In the genomic region with DNA sequence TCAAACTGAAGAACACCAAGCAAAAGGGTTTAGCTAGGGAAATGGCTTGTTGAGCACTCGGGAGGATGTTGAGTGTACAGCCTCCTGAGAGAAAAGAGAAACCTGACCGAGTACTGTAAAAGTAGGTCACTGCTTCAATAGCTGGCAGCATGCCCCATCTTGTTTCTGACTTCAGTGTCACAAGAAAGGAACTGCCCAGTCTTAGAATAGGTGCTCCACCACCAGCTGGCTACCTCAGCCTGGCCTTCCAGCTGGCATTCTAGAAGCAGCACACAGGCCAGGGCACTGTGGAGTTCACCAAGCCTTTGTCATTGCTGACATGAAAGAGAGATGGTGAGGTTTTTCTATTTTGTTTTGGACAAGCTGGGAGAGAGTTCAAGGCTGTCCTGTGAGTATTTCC, we compare ENCODE assay signal across 8 mouse cellular contexts.
DNase-seq lines count a peak whose midpoint lies in the region; ATAC-seq lines count a peak whose summit lies in the region.

No protein-coding gene starts in this region.

- H3K4me2 ChIP-seq in neural tube, embryonic 15.5 days = no peak overlapping the region

- H3K4me1 ChIP-seq in neural tube, embryonic 15.5 days = 0 out of 2 replicates have a peak, but pooled peaks cover 3% of the 10 kb centered on the region

- no peaks in the 10 kb centered on the region for H3K36me3 ChIP-seq in neural tube, embryonic 15.5 days

- 64% methylated on average over 2 of the region's 2 CpGs for whole genome bisulfite sequencing in neural tube, embryonic 15.5 days

- no peaks in the 10 kb centered on the region for H3K9me3 ChIP-seq in neural tube, embryonic 15.5 days (replicated peaks)

- H3K27me3 ChIP-seq in neural tube, embryonic 15.5 days (replicated peaks) = no peaks in the 10 kb centered on the region

- ATAC-seq in neural tube, embryonic 15.5 days (ENCODE audit: low FRiP score) = no peak
- ATAC-seq in cerebellum, adult (ENCODE audit: insufficient number of reproducible peaks, low FRiP score, low TSS enrichment) = peak; percentile 80
- ATAC-seq in megakaryocyte progenitor cell, adult 5-6 weeks (replicated peaks; ENCODE audit: poor library complexity) = no peak

- no peak overlapping the region for H3K9ac ChIP-seq in neural tube, embryonic 15.5 days (replicated peaks)

- no peak for DNase-seq in neural tube, embryonic 10.5 days (ENCODE audit: extremely low spot score, low spot score)
- DNase-seq in gastrocnemius, postnatal 10 days = peak; percentile 61
- peak; percentile 56 to 57 for DNase-seq in layer of hippocampus, postnatal 10 days (ENCODE audit: low spot score in 2 of 2)
- DNase-seq in right cerebral cortex, postnatal 14 days = peak; percentile 53
- DNase-seq in embryo, embryonic 10.5 days (ENCODE audit: low spot score) = no peak

- no peak overlapping the region for H3K4me3 ChIP-seq in neural tube, embryonic 15.5 days (replicated peaks)

- H3K27ac ChIP-seq in neural tube, embryonic 15.5 days (replicated peaks) = 0 out of 2 replicates have a peak overlapping the region, but pooled peaks have one; percentile 33

Comparison
In these comparisons a context has a peak if more than half of its experiments do, and no peak if none do; other contexts are left out.
1. DNase-seq: peak in gastrocnemius, postnatal 10 days (single experiment), layer of hippocampus, postnatal 10 days (2 of 2) and right cerebral cortex, postnatal 14 days (single experiment); none in neural tube, embryonic 10.5 days (single experiment) and embryo, embryonic 10.5 days (single experiment).